Mouse (Mus musculus) heart, postnatal 0 days (tissue): ENCODE results near the gene Tigit. TPM values are rescaled to one million over a fixed set of nuclear protein-coding genes. Genes with fewer than 3 reads are reported as not detected.

Source experiments
- ATAC-seq: fragments of 200-750 bp; cut with Nextera tagmentation; 2 replicates; pipeline ENCODE4 v1.8.0; 2017; ENCODE audit warnings: low read depth, moderate number of reproducible peaks, moderate library complexity; ENCODE audit not compliant: insufficient read depth
- DNase-seq: peaks from one replicate; pipeline ENCODE4 v3.0.0-alpha.2; 2016; ENCODE audit warnings: low spot score
- H3K27ac ChIP-seq: fragments of 300-500 bp; sonication (generic); 2 replicates; pipeline ENCODE4 v1.5.1; 2014; ENCODE audit warnings: low read depth, mild to moderate bottlenecking
- H3K27me3 ChIP-seq: fragments of 300-500 bp; sonication (generic); 2 replicates; pipeline ENCODE4 v1.6.1; 2014; ENCODE audit warnings: low read length, mixed read lengths; ENCODE audit not compliant: control insufficient read depth, insufficient read depth
- H3K36me3 ChIP-seq: fragments of 300-500 bp; sonication (generic); replicated peaks from 2 replicates; pipeline ENCODE4 v1.6.1; 2014; ENCODE audit warnings: low read length, mixed read lengths; ENCODE audit not compliant: control insufficient read depth, insufficient read depth
- H3K4me1 ChIP-seq: fragments of 300-500 bp; sonication (generic); 2 replicates; pipeline ENCODE4 v1.6.1; 2014; ENCODE audit warnings: antibody characterized with exemption; ENCODE audit not compliant: control insufficient read depth, insufficient read depth
- H3K4me2 ChIP-seq: fragments of 300-500 bp; sonication (generic); 2 replicates; pipeline ENCODE4 v1.6.1; 2014; ENCODE audit warnings: low read depth, mild to moderate bottlenecking, low read length, moderate library complexity
- H3K4me3 ChIP-seq: fragments of 300-500 bp; sonication (generic); 2 replicates; pipeline ENCODE4 v1.5.1; 2014; ENCODE audit warnings: low read depth, low read length
- H3K9ac ChIP-seq: fragments of 300-500 bp; sonication (generic); replicated peaks from 2 replicates; pipeline ENCODE4 v1.6.1; 2014; ENCODE audit warnings: low read depth, low read length, mixed read lengths
- H3K9me3 ChIP-seq: fragments of 300-500 bp; sonication (generic); replicated peaks from 2 replicates; pipeline ENCODE4 v1.6.1; 2016; ENCODE audit warnings: low read length; ENCODE audit not compliant: control insufficient read depth
- CTCF ChIP-seq: IDR thresholded peaks from 2 replicates; pipeline ENCODE4 v1.5.1; 2016; ENCODE audit warnings: antibody characterized with exemption, control low read depth, low read depth
- EP300 ChIP-seq: IDR thresholded peaks from 2 replicates; pipeline ENCODE4 v1.6.1; 2016; ENCODE audit warnings: antibody characterized with exemption, low read depth
- WGBS: fragments of 180-500 bp; shearing (Covaris S2); extraction: QIAGEN DNeasy Blood & Tissue Kit; methylation state at CpG from one replicate; pipeline ENCODE4 v1.1.7; 2014; 5-methylcytosine and 5-hydroxymethylcytosine counted together
- polyA plus RNA-seq: library from polyadenylated mRNA; unstranded; fragments of >200 nt; fragmentation: Nextera tagmentation; extraction: Ambion mirVana; gene quantifications from 2 replicates; pipeline ENCODE4 v1.2.1, GENCODE M21; 2015
- total RNA-seq: library from RNA; depleted of rRNA; stranded (reverse); fragments of >200 nt; gene quantifications from 2 replicates; pipeline ENCODE4 v1.2.3, GENCODE M21; 2014; ENCODE audit warnings: low replicate concordance

Tigit gene
- total and polyA plus RNA-seq, 2 experiments from 2014 or later, result not detected

GRCm38 (mm10) chr16:43664861-43665260, 915 bp upstream of the Tigit start:
- ATAC-seq, result no peak
- no peak overlapping the region for H3K4me3 ChIP-seq

DNA sequence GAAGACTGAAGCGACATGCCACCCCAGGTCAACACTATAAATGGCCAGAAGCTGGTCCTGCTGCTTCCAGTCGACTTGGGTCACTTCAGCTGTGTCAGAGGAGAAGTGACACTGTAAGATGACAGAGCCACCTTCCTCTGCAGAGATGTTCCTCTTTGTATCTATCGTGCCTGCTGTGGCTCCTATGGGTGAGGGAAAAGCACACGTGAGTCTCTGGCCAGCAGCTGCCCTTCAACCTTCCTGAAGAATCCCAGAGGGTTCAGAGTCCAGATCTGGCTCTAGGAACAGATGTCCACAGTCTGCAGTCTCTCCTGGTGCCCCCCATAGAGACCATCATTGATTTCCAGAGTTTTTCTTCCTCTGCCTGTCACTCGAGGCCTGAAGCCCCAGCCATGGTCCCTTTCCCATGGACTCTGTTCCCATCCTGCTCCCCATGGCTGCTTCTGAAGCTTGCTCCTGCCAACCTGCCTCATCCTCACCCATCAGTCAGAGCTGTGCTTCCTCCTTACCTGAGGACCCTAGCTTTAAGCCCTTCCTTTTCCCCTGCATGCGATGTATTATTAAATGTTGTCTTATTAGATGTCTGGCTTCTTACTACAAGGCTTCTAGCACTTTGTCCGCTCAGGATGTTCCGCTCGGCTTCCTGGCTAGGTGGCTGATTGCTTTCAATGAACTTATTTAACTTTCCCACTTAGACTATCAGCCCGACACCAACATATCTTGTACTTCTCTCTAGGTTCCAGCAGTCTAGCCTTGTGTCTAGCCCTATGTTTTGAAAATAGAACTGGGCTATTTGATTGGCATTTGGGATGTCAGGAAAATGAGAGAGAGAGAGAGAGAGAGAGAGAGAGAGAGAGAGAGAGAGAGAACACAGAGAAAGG, 1.6 kb downstream of the Tigit start:
- no peaks in the 10 kb centered on the region for H3K27me3 ChIP-seq
- H3K36me3 ChIP-seq, result no peaks in the 10 kb centered on the region
- no peak overlapping the region for H3K9ac ChIP-seq
- H3K9me3 ChIP-seq, result no peaks in the 10 kb centered on the region
- ATAC-seq, result no peak
- H3K4me2 ChIP-seq, result no peak overlapping the region
- no peaks in the 10 kb centered on the region for H3K4me1 ChIP-seq
- no peak overlapping the region for H3K4me3 ChIP-seq
- no peak for DNase-seq
- 71% methylated on average over 10 of the region's 10 CpGs for WGBS
- H3K27ac ChIP-seq, result no peak overlapping the region
- TF ChIP-seq CTCF, result no peak

More at GRCm38 (mm10) chr16:43664861-43665260, 915 bp upstream of the Tigit start:
- no peak overlapping the region for H3K9ac ChIP-seq
- H3K27me3 ChIP-seq, result no peaks in the 10 kb centered on the region
- H3K9me3 ChIP-seq, result no peaks in the 10 kb centered on the region
- no peak overlapping the region for H3K27ac ChIP-seq
- H3K4me1 ChIP-seq, result no peaks in the 10 kb centered on the region
- no peaks in the 10 kb centered on the region for H3K36me3 ChIP-seq
- TF ChIP-seq CTCF, result no peak
- no peak for TF ChIP-seq EP300
- H3K4me2 ChIP-seq, result no peak overlapping the region
- DNase-seq, result no peak

GRCm38 (mm10) chr16:43661576-43661975, 2.4 kb downstream of the Tigit start:
- Histone ChIP-seq H3K9ac (no peak overlapping the region), H3K4me3 (no peak overlapping the region), H3K27me3 (no peaks in the 10 kb centered on the region), H3K9me3 (no peaks in the 10 kb centered on the region), H3K4me2 (no peak overlapping the region), H3K36me3 (no peaks in the 10 kb centered on the region), H3K27ac (no peak overlapping the region), H3K4me1 (no peaks in the 10 kb centered on the region)
- DNase-seq, result no peak
- no peak for ATAC-seq
- 90% methylated on average over 5 of the region's 5 CpGs for WGBS
- no peak for TF ChIP-seq EP300
- TF ChIP-seq CTCF, result no peak

DNA sequence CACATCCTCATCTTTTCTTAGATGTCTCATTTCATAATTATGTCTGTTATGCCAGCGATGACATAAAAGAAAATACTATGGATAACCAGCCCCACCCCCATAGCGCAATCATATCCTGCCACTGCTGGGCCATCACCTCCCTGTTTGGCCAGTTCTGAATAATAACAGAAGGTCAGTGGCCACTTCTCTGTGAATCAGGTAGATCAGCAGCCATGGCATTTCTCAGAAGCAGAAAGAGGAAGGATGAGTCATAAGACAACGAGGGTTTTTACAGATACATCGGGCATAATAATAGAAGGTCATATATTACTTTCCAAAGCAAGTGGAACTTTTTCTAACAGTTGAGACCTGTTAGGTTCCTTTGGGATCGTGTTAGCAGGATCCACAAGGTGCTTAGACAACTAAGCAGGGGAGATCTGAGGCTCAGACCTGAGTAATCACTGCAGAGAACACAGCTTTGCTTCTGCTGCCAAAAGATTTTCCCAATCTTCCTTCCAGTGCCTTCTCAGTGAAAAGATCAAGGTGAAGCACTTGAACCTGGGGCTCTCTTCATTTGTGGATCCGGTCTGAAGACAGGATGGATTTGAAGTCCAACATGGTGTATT, 8.7 kb downstream of the Tigit start:
- H3K36me3 ChIP-seq, result no peaks in the 10 kb centered on the region
- WGBS, result 62% methylated on average over 6 of the region's 6 CpGs
- no peaks in the 10 kb centered on the region for H3K9me3 ChIP-seq
- no peak overlapping the region for H3K4me3 ChIP-seq
- no peak for ATAC-seq
- DNase-seq, result no peak
- no peak overlapping the region for H3K9ac ChIP-seq
- H3K4me1 ChIP-seq, result no peaks in the 10 kb centered on the region
- no peak for TF ChIP-seq EP300
- no peak for TF ChIP-seq CTCF
- no peaks in the 10 kb centered on the region for H3K27me3 ChIP-seq
- no peak overlapping the region for H3K27ac ChIP-seq
- H3K4me2 ChIP-seq, result no peak overlapping the region

DNA sequence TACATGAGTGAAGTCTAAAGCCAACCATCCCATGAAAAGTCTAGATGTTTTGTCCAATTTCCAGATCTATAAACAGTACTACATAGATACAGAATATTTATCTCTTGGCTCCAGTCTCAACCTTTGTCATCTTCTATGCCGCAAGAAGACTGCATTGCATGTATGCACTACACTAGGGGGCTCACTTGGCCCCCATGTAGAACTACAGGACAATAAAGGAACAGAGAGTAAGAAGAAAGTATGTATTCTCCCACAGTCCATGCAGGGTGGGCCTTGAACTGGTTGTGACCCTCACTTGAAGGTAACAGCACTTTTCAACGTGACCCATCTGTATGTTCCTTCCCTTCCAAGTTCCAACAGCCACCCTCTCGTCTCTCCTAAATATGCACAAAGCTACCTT, 9.7 kb downstream of the Tigit start:
- no peaks in the 10 kb centered on the region for H3K9me3 ChIP-seq
- no peak overlapping the region for H3K9ac ChIP-seq
- H3K4me2 ChIP-seq, result no peak overlapping the region
- H3K27me3 ChIP-seq, result no peaks in the 10 kb centered on the region
- no peak for ATAC-seq
- no peaks in the 10 kb centered on the region for H3K4me1 ChIP-seq
- no peak overlapping the region for H3K27ac ChIP-seq
- 81% methylated on average over 3 of the region's 3 CpGs for WGBS
- no peak for DNase-seq
- no peak overlapping the region for H3K4me3 ChIP-seq
- no peaks in the 10 kb centered on the region for H3K36me3 ChIP-seq
- TF ChIP-seq CTCF, result no peak
- TF ChIP-seq EP300, result no peak
